In the genomic region with DNA sequence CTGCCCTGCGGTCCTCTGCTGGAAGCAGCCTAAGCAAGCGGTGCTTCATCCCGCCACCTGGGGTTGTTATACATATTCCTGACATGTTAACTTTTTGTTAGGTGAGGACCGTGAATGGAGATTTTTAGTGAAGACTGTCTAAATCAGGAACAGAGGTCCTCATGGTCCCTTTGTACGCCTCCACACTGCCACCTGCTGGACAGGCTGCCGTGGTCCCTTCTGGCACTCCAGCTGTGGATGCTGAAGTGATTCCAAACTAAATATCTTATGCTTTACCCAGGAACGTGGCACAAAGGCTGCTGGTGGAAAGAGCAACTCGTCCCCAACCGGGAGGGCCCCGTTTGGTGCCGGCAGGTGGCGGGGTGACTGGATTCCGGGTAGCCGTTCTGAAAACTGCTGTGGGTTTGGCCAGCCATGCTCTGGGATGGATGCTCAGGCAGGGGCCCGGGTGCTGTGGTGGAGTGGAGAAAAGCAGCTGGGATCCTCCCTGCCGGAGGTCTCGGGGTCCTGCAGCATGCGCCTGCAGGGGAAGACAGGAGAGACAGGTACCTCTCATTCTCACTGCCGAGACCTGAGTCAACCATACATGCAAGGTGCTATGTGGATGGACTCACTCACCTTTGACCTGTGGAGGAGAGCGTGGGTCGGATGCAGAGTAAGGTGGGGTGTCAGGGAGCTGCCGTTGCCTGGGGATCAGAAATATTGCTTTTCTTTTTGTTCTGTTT, we compare ENCODE assay signal across 8 mouse cellular contexts. TPM values are rescaled to one million over a fixed set of nuclear protein-coding genes. Genes with fewer than 3 reads are reported as not detected.
DNase-seq lines count a peak whose midpoint lies in the region; ATAC-seq and TF ChIP-seq lines count a peak whose summit lies in the region.

No protein-coding gene starts in this region.

- H3K4me3 ChIP-seq in G1E (ENCODE audit: low read depth, low read length): no peak overlapping the region

- H3K27me3 ChIP-seq in G1E (ENCODE audit: insufficient read depth, low read length): no peaks in the 10 kb centered on the region

- peak; percentile 42 for DNase-seq in G1E (ENCODE audit: low spot score)
- peak; percentile 83 for DNase-seq in cerebellum, adult 11-12 months
- DNase-seq in forelimb bud, embryonic 11.5 days (ENCODE audit: low read depth, low spot score): peak; percentile 88
- DNase-seq in layer of hippocampus, adult 8-10 months (ENCODE audit: low spot score in 2 of 2): peak; percentile 50 to 87
- DNase-seq in lung, postnatal 10 days: peak; percentile 88
- DNase-seq in retina, adult 2 months (ENCODE audit: low read depth, low spot score): peak; percentile 39
- DNase-seq in thymus, postnatal 25 days: peak; percentile 80

- ATAC-seq in G1E (ENCODE audit: extremely low read depth, insufficient number of reproducible peaks, low FRiP score, poor library complexity, severe bottlenecking): peak; percentile 28; the same call in 1 of the 2 replicates
- ATAC-seq in hematopoietic stem cell, adult 5-6 weeks (replicated peaks in 1 of 2; ENCODE audit: insufficient read depth in 1 of 2, low FRiP score in 2 of 2, low TSS enrichment in 1 of 2, low read depth in 1 of 2, poor library complexity in 2 of 2, severe bottlenecking in 2 of 2): peak; percentile 66 to 82; a peak in 3 of 4 replicates

- no peaks in the 10 kb centered on the region; the same call in 1 of the 2 replicates for H3K4me1 ChIP-seq in G1E (ENCODE audit: insufficient read depth, low read depth, low read length)

- TF ChIP-seq CTCF in G1E (IDR thresholded peaks at IDR 0.05; ENCODE audit: low read depth, low read length): peak; percentile 48

- H3K9me3 ChIP-seq in G1E (replicated peaks): no peaks in the 10 kb centered on the region

- H3K36me3 ChIP-seq in G1E (replicated peaks): no peaks in the 10 kb centered on the region

RNA-seq across cellular contexts. Expression of gene Myrfl, which starts 47.8 kb away (rescaled TPM):
- total RNA-seq in G1E (2014; fragmentation: Nextera tagmentation): not detected in 2 replicates
- 0.11 TPM in 1 of 2 replicates, not detected in the other for total RNA-seq in G1E (2017)
- polyA plus RNA-seq in G1E (2012): not detected in 2 replicates
- total RNA-seq in hematopoietic stem cell, adult 5-6 weeks (2017): not detected in 2 replicates
- under 1 TPM in 2 of 4 experiments, not detected in 2; 0.14 to 0.47 TPM for total RNA-seq in layer of hippocampus, adult 8-10 months (2022)
